Mouse (Mus musculus): ENCODE data around the gene Bcar1.

Bcar1 gene

DNA sequence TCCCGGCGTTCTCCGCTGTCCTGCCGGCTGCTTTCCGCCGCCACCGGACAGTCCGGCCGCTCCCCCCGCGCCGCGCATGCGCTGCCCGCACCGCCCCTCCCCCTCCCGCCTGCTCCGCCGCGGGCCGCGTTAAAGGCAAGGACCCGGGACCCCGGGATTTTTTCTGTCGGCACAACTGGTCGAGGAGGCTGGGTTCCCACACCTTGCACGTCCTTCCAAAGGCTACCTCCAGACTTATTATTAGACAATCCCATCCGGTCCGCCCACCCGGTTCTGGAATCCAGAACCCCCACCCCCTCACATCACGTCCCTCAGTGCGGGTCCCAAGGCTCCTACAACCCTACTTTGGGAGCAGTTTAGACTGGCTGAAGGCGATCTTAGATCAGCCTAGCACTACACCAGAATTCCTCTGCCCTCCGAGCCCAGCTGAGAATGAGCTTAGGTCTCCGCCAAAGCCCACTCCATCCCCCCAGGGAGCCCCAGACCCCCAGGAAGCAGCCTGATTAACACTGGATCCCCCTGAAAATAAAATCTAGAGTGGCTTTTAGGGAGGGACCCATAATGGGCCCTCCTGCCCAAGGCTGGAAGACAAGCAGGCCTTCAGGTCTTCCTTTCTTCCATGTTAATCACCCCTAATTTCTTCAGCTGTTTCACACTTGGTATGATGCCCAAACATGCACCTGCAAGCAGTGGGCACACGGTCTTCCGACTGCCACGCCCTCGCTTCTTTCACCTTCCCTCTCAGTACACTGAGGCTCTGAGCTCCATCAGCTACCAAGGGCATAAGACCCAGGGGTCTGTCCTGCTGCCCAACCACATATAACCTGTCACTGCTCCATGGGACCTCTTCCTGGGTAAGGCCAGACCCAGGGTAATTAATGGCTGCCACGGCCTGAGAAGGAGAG lies at the start of gene Bcar1:
TSS of gene Bcar1 (minus strand) at position 18 of the 905 bp plus-strand sequence.
- DNase-seq (ENCODE audit: low spot score in 2 of 2), result peak; percentile 80 to 85

- DNase-seq (ENCODE audit: low spot score in 2 of 2), result no peak
Measured at GRCm38 (mm10) chr8:111789639-111790038, 46.0 kb upstream of the Bcar1 start.

DNA sequence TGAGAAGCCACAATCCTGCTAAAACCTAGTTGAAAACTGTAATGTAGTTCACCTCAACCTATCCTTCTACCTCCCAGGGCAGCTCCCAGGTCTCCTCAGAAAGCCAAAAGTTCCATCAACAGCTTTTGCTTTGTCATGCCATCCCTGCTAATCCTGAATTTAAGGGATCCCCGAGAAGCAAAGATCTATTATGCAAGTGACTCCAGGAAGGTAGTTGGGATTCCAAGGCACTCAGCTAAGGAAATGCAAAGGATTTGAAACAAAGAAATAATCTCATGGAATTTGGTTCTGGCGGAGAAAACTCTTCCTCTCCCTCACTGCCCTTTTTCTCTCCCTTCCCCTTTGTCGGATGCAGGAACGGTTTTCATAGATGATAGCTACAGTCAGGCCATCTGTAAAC lies 45.6 kb upstream of the Bcar1 start:
- no peak for DNase-seq (ENCODE audit: low spot score in 2 of 2)

DNA sequence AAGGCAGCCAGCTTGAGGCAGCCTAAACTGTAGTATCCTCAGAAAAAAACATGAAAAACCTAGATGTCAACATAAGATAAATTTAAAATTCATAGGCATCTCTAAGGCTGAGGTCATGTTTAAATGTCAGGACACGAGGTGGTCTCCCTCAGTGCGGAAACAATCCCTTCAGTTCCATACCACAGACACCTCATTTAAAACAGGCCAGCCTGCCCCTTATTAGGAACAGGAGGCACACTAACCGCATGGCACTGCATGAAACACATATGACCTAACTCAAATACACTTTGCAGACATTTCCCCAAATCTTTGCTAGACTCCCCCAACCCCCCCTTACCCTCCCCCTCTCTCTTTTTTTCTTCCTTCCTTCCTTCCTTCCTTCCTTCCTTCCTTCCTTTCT lies 44.9 kb upstream of the Bcar1 start:
- no peak for DNase-seq (ENCODE audit: low spot score in 2 of 2)

GRCm38 (mm10) chr8:111788085-111788484 lies 44.5 kb upstream of the Bcar1 start:
- no peak for DNase-seq (ENCODE audit: low spot score in 2 of 2)

- DNase-seq (ENCODE audit: low spot score in 2 of 2), result no peak
Measured at GRCm38 (mm10) chr8:111787683-111788082, 44.1 kb upstream of the Bcar1 start.

- DNase-seq (ENCODE audit: low spot score in 2 of 2), result no peak
Measured at GRCm38 (mm10) chr8:111786701-111787588, 43.3 kb upstream of the Bcar1 start.

GRCm38 (mm10) chr8:111786116-111786515 lies 42.5 kb upstream of the Bcar1 start:
- no peak for DNase-seq (ENCODE audit: low spot score in 2 of 2)

DNA sequence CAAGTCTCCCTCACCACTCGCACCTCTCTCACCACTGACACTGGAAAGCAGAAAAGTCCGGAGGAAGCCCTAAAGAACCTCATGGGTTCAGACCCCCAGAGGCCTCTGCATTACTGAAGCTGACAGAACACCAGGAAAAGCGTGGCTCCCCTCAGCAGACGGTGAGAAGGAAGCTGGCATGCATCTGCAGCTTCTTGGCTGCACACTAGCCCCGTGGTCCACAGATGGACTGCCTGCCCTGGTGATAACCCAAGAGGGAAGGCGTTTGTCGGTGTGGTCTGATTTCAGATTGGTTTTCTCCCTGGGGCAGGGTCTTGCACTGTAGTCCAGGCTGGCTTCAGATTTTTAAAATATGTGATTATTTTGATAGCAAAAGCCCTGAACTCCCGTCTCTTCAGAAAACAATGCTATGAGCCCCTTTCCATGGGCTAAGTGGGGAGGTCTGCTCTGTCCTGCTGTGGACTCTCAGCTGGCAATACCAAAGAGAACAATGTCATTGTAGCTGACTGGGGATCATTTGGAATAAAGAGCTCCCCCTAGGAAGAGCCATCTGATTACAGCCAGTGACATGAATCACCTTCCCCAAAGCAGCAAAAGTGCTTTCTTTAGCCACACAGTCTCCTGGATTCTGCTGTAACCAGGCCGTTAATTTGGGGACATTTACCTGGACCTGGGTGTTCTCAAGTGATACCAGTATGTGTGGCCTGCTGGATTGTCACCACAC lies 39.2 kb upstream of the Bcar1 start:
- DNase-seq (ENCODE audit: low spot score in 2 of 2), result no peak

- DNase-seq (ENCODE audit: low spot score in 2 of 2), result no peak
Measured at GRCm38 (mm10) chr8:111782161-111782560, 38.6 kb upstream of the Bcar1 start.

GRCm38 (mm10) chr8:111780697-111781424 lies 37.3 kb upstream of the Bcar1 start:
- DNase-seq (ENCODE audit: low spot score in 2 of 2), result no peak

- no peak for DNase-seq (ENCODE audit: low spot score in 2 of 2)
Measured at GRCm38 (mm10) chr8:111779690-111780089, 36.1 kb upstream of the Bcar1 start.

- DNase-seq (ENCODE audit: low spot score in 2 of 2), result no peak
Measured at GRCm38 (mm10) chr8:111778801-111779200, 35.2 kb upstream of the Bcar1 start.

DNA sequence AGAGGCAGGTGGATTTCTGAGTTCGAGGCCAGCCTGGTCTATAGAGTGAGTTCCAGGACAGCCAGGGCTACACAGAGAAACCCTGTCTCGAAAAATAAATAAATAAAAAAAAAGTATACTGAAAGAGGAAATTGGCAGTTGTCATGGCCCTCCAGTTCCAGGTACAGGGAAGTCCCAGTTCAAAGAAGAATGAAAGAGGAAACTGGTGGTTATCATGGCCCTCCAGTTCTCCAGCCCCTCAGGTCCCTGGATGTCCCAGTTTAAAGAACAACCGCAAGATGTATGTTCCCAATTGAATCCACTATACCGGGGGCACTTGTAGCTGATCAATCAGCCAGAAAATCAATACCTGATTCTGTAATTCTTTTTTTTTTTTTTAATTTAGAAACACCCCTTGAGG lies 32.9 kb upstream of the Bcar1 start:
- no peak for DNase-seq (ENCODE audit: low spot score in 2 of 2)

DNA sequence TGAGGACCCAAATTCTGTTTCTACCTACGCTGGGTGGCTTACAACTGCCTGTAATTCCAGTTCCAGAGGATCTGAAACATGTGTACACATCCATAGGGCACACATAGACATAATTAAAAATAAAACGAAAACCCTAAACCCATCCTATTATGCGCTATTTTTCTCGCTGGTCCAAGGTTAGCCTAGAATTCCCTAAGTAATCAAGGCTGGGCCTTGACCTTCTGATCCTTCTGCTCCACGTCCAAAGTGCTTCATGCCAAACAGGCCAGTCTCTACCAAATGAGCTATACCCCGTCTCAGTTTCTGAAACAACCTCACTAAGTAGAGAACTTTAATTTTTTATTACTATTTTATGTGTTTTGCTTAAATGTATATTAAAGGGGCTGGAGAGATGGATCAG lies 32.2 kb upstream of the Bcar1 start:
- no peak for DNase-seq (ENCODE audit: low spot score in 2 of 2)

DNA sequence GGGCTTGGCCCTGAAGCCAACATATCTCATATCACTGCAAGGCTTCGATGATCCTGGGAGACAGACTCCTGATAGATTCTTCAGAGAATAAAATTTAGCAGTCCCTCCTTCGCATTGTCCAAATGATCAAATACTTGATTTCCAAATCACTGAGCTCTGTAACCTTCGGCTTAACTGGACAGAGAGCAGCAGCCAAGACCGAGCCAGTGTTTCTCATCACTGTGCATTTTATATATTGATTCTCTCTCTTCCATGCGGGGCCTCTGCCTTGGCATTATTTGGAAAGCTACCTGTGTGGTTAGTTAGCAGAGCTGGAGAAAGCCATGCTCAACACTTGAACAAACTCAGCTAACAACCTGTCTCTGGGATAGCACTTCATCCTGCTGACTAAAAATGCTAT lies 29.9 kb upstream of the Bcar1 start:
- no peak for DNase-seq (ENCODE audit: low spot score in 2 of 2)

- no peak for DNase-seq (ENCODE audit: low spot score in 2 of 2)
Measured at GRCm38 (mm10) chr8:111773057-111773456, 29.4 kb upstream of the Bcar1 start.

- no peak for DNase-seq (ENCODE audit: low spot score in 2 of 2)
Measured at GRCm38 (mm10) chr8:111772083-111772482, 28.5 kb upstream of the Bcar1 start.

DNA sequence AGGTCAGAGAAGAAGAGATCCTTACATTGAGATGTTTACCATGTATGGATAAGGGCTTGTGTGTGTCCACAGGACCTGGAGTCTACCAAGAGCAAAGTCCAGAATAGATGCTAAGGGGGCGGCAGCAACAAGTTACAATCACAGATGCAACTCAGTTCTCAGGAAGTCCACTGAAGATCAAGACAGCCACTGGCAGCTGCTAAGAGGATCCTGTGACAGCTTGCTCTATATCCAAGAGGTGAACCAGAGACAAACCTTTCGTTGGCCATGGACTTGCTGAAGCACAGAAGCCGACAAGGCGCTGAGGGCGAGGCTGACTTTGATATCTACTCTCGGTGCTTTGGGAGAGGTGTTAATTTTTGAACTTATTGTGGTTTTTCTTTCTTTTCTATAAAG lies 28.0 kb upstream of the Bcar1 start:
- no peak for DNase-seq (ENCODE audit: low spot score in 2 of 2)

- DNase-seq (ENCODE audit: low spot score in 2 of 2), result no peak
Measured at GRCm38 (mm10) chr8:111770958-111771624, 27.5 kb upstream of the Bcar1 start.

Data from urinary bladder, postnatal 4 days (tissue).